Mouse (Mus musculus) common myeloid progenitor, adult 5-6 weeks (primary cell): ENCODE data around the gene Frmd5. TPM values are rescaled to one million over a fixed set of nuclear protein-coding genes. Genes with fewer than 3 reads are reported as not detected.

ENCODE experiments used
- ATAC-seq: replicated peaks from 2 replicates; pipeline ENCODE4 v1.8.0; 2016; ENCODE audit warnings: low read depth, mild to moderate bottlenecking, moderate TSS enrichment, inconsistent platforms; ENCODE audit not compliant: poor library complexity, severe bottlenecking
- total RNA-seq: library from RNA; stranded (forward); fragments of 200-1000, 187-1606 nt; gene quantifications from 2 replicates; pipeline ENCODE4 v1.2.3, GENCODE M21; 2017

The Frmd5 gene
- total RNA-seq, 1 experiment from 2014 or later, result not detected

GRCm38 (mm10) chr2:121699331-121699730, 107.6 kb downstream of the Frmd5 start:
- no peak for ATAC-seq

GRCm38 (mm10) chr2:121695436-121695835, 111.5 kb downstream of the Frmd5 start:
- ATAC-seq, result no peak

- ATAC-seq, result no peak
Measured at GRCm38 (mm10) chr2:121688107-121688506, 118.8 kb downstream of the Frmd5 start.

GRCm38 (mm10) chr2:121683606-121684005, 123.3 kb downstream of the Frmd5 start:
- ATAC-seq, result no peak

- ATAC-seq, result no peak
Measured at GRCm38 (mm10) chr2:121682361-121682760, 124.5 kb downstream of the Frmd5 start.

GRCm38 (mm10) chr2:121679711-121680110, 127.2 kb downstream of the Frmd5 start:
- ATAC-seq, result 0 out of 2 replicates have a peak, but pooled peaks have one; percentile 47

GRCm38 (mm10) chr2:121677649-121677986, 129.3 kb downstream of the Frmd5 start:
- ATAC-seq, result no peak

- no peak for ATAC-seq
Measured at GRCm38 (mm10) chr2:121676951-121677648, 129.8 kb downstream of the Frmd5 start.

GRCm38 (mm10) chr2:121675895-121676294, 131.0 kb downstream of the Frmd5 start:
- no peak for ATAC-seq

- no peak for ATAC-seq
Measured at GRCm38 (mm10) chr2:121675136-121675535, 131.8 kb downstream of the Frmd5 start.

- ATAC-seq, result no peak
Measured at GRCm38 (mm10) chr2:121674211-121674610, 132.7 kb downstream of the Frmd5 start.

- ATAC-seq, result no peak
Measured at GRCm38 (mm10) chr2:121669846-121670245, 137.0 kb downstream of the Frmd5 start.

GRCm38 (mm10) chr2:121668256-121668655, 138.6 kb downstream of the Frmd5 start:
- no peak for ATAC-seq

- ATAC-seq, result no peak
Measured at GRCm38 (mm10) chr2:121661160-121661502, 145.8 kb downstream of the Frmd5 start.

- ATAC-seq, result no peak
Measured at GRCm38 (mm10) chr2:121660461-121661159, 146.3 kb downstream of the Frmd5 start.

GRCm38 (mm10) chr2:121659350-121659749, 147.5 kb downstream of the Frmd5 start:
- ATAC-seq, result no peak

GRCm38 (mm10) chr2:121658123-121658767, 148.6 kb downstream of the Frmd5 start:
- no peak for ATAC-seq

- ATAC-seq, result no peak
Measured at GRCm38 (mm10) chr2:121655966-121656365, 150.9 kb downstream of the Frmd5 start.

GRCm38 (mm10) chr2:121655106-121655505, 151.8 kb downstream of the Frmd5 start:
- ATAC-seq, result no peak

- ATAC-seq, result no peak
Measured at GRCm38 (mm10) chr2:121646528-121646927, 160.4 kb downstream of the Frmd5 start.

GRCm38 (mm10) chr2:121642934-121643333, 164.0 kb downstream of the Frmd5 start:
- no peak for ATAC-seq
